Mouse (Mus musculus) liver, embryonic 11.5 days (tissue): Measurements from ENCODE around the gene Cst13. TPM values are rescaled to one million over a fixed set of nuclear protein-coding genes. Genes with fewer than 3 reads are reported as not detected.

Experiments used
- ATAC-seq: fragments of 200-750 bp; cut with Nextera tagmentation; replicated peaks from 2 replicates; pipeline ENCODE4 v1.8.0; 2017; ENCODE audit warnings: moderate number of reproducible peaks, mild to moderate bottlenecking, moderate TSS enrichment, moderate library complexity; ENCODE audit not compliant: low FRiP score
- DNase-seq: peaks from one replicate; pipeline ENCODE4 v3.0.0-alpha.2; 2017; ENCODE audit warnings: low spot score
- H3K27ac ChIP-seq: fragments of 300-500 bp; sonication (generic); 2 replicates; pipeline ENCODE4 v1.5.1; 2014; ENCODE audit warnings: mild to moderate bottlenecking, low read depth, low read length, control low read depth
- H3K27me3 ChIP-seq: fragments of 300-500 bp; sonication (generic); replicated peaks from 2 replicates; pipeline ENCODE4 v1.6.1; 2014; ENCODE audit warnings: low read length, mixed read lengths; ENCODE audit not compliant: control insufficient read depth, insufficient read depth
- H3K36me3 ChIP-seq: fragments of 300-500 bp; sonication (generic); 2 replicates; pipeline ENCODE4 v1.6.1; 2014; ENCODE audit warnings: mild to moderate bottlenecking, low read length, moderate library complexity, mixed read lengths; ENCODE audit not compliant: control insufficient read depth, insufficient read depth
- H3K4me1 ChIP-seq: fragments of 300-500 bp; sonication (generic); replicated peaks from 2 replicates; pipeline ENCODE4 v1.6.1; 2014; ENCODE audit warnings: low read length, mixed read lengths; ENCODE audit not compliant: control insufficient read depth, insufficient read depth
- H3K4me2 ChIP-seq: fragments of 300-500 bp; sonication (generic); 2 replicates; pipeline ENCODE4 v1.6.1; 2014; ENCODE audit warnings: mild to moderate bottlenecking, control low read depth, moderate library complexity
- H3K4me3 ChIP-seq: fragments of 300-500 bp; sonication (generic); 2 replicates; pipeline ENCODE4 v1.5.1; 2014; ENCODE audit warnings: low read depth, low read length, control low read depth
- H3K9ac ChIP-seq: fragments of 300-500 bp; sonication (generic); 2 replicates; pipeline ENCODE4 v1.6.1; 2014; ENCODE audit warnings: low read depth, low read length, control low read depth
- H3K9me3 ChIP-seq: fragments of 300-500 bp; sonication (generic); 2 replicates; pipeline ENCODE4 v1.6.1; 2016; ENCODE audit warnings: low read length, inconsistent platforms, mixed read lengths; ENCODE audit not compliant: control insufficient read depth
- WGBS: fragments of 180-500 bp; shearing (Covaris S2); extraction: QIAGEN DNeasy Blood & Tissue Kit; methylation state at CpG from one replicate; pipeline ENCODE4 v1.1.7; 2014; 5-methylcytosine and 5-hydroxymethylcytosine counted together
- polyA plus RNA-seq: library from polyadenylated mRNA; unstranded; fragments of >200 nt; fragmentation: Nextera tagmentation; extraction: Ambion mirVana; gene quantifications from 2 replicates; pipeline ENCODE4 v1.2.1, GENCODE M21; 2014

The Cst13 gene
- polyA plus RNA-seq, 1 experiment from 2014 or later, result not detected

GRCm38 (mm10) chr2:148879199-148879598 is 59.3 kb downstream of the Cst13 start:
- no peaks in the 10 kb centered on the region for H3K27me3 ChIP-seq
- no peak for ATAC-seq
- no peak overlapping the region for H3K27ac ChIP-seq
- 58% methylated on average over 1 of the region's 1 CpGs for WGBS
- H3K9ac ChIP-seq, result no peak overlapping the region
- H3K4me3 ChIP-seq, result no peak overlapping the region
- H3K9me3 ChIP-seq, result no peaks in the 10 kb centered on the region
- peaks cover 5% of the 10 kb centered on the region for H3K4me1 ChIP-seq
- H3K36me3 ChIP-seq, result no peaks in the 10 kb centered on the region
- DNase-seq, result no peak
- H3K4me2 ChIP-seq, result no peak overlapping the region

Other genes starting within 250 kb of the Cst13 start
- gene Nxt1, start 147.5 kb upstream of the Cst13 start, polyA plus RNA-seq, result 104 and 108 TPM in 2 replicates
- gene Gzf1, start 139.1 kb upstream of the Cst13 start, polyA plus RNA-seq, result 16.7 and 18.4 TPM in 2 replicates
- 1.4 and 1.5 TPM in 2 replicates for gene Napb, start 87.6 kb upstream of the Cst13 start, polyA plus RNA-seq
- not detected in 2 replicates for gene Cstl1, start 69.7 kb upstream of the Cst13 start, polyA plus RNA-seq
- gene Cst11, start 48.6 kb upstream of the Cst13 start, polyA plus RNA-seq, result not detected in 2 replicates
- not detected in 2 replicates for gene 8030411F24Rik, start 38.1 kb upstream of the Cst13 start, polyA plus RNA-seq
- not detected in 2 replicates for gene Cst12, start 30.7 kb upstream of the Cst13 start, polyA plus RNA-seq
- not detected in 2 replicates for gene Cst8, start 21.3 kb upstream of the Cst13 start, polyA plus RNA-seq
- gene Cst9, start 15.1 kb downstream of the Cst13 start, polyA plus RNA-seq, result not detected in 2 replicates
- gene 9230104L09Rik, start 45.0 kb downstream of the Cst13 start, polyA plus RNA-seq, result not detected in 2 replicates
- 209 and 224 TPM in 2 replicates for gene Cst3, start 55.6 kb downstream of the Cst13 start, polyA plus RNA-seq
- gene Gm1330, start 183.2 kb downstream of the Cst13 start, polyA plus RNA-seq, result not detected in 2 replicates
- not detected in 2 replicates for gene Gm10750, start 197.2 kb downstream of the Cst13 start, polyA plus RNA-seq